Mouse (Mus musculus) naive thymus-derived CD4-positive, alpha-beta T cell, adult 5 months (primary cell): Measurements from ENCODE around the gene Morn5. TPM values are rescaled to one million over a fixed set of nuclear protein-coding genes. Genes with fewer than 3 reads are reported as not detected.

Experiments used
- polyA plus RNA-seq: library from polyadenylated mRNA; unstranded; fragments of 100-300 nt; shearing (Covaris generic); gene quantifications from one replicate; pipeline ENCODE4 v1.2.1, GENCODE M21; 2017

Morn5 gene
- polyA plus RNA-seq, result not detected

DNA sequence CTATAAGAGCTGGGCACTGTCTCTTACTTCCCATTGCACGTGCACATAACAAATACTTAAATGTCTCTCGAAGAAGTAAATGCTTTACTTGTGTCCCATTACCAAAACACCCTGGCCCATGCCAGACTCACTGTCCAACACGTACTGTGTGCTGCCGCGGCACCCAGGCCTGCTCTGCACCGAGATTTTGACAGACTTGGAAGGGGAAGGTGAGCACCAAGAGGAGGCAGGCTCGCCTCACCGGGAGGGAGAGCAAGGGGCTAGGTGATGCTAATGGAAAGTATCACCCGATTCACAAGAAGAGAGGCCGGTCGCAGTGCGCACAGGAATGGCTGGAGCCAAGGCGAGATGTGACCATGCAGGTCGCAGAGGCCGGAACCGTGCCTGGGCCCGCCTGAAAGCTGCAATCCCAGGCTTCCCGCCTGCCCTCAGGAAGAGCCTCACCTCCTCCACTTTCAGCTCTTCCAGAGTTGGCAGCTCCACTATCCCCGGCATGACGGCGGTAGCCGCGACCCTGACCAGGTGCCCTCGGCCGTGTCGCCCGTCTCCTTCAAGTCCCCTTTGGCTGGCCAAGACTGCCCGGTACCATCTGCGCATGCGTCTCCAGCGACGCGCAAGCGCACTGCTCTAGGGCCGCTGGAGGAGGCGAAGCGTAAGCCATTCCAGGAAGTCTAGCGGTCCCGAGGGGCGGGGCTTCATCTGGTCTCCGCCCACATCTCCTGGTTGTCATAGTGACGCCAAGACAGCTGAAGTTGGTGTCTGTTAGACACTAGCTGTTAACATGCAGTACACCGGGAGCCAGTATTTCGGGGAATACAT, at the start of gene Morn5, which contains the start of gene Ndufa8:
Gene Morn5 (plus strand): TSS at position 711 of the 819 bp plus-strand sequence.
Gene Ndufa8 (minus strand): TSS at position 659 of the 819 bp plus-strand sequence.

DNA sequence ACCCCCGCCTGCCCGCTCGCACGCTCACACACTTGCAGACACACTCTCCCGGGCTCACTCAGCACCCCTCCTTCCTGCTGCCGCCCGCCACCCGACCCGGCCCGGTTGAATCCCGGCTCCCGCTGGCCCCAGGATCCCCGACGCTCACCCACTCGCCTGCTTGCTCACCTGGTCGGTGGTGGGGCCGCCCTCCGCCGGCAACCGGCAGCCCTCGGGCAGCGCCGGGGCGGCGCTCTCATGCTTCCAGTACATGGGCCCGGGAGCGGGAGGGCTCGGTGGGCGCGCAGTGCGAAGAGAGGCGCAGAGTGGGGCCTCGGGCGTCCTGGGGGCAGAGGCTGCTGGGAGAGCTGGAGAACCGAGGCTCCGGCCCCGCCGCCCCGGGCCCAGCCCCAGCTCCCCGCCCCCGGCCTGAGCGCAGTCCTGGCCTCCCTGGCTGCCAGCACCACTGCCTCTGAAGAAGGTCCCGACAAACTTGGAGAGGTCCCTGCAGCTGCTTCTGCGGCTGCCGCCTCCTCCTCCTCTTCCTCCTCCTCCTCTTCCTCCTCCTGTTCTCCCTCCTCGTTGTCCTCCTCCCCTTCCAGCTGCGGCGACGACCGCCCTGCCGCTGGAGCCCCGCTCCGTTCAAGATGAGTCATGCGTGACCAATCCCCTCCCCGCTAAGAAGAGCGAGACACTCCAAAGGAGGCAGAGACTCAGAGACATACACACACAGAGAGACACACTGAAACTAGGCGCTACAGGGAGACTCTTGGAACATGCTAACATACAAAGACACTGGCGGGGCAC, 55.9 kb downstream of the Morn5 start, which contains the start of gene Lhx6:
Gene Lhx6 (minus strand): TSS at position 453 of the 786 bp plus-strand sequence.

Other genes with a start within 250 kb of the Morn5 start
- gene Ttll11, start 69.5 kb upstream of the Morn5 start, polyA plus RNA-seq, result 1.3 TPM
- 78.5 TPM for gene Ndufa8, start 52 bp upstream of the Morn5 start, polyA plus RNA-seq
- not detected for gene Lhx6, start 56.0 kb downstream of the Morn5 start, polyA plus RNA-seq
- 12.4 TPM for gene Mrrf, start 86.9 kb downstream of the Morn5 start, polyA plus RNA-seq
- gene Rbm18, start 87.3 kb downstream of the Morn5 start, polyA plus RNA-seq, result 74.0 TPM
- not detected for gene Ptgs1, start 181.0 kb downstream of the Morn5 start, polyA plus RNA-seq